Mouse (Mus musculus): ENCODE data around the gene Ccdc116.

DNA sequence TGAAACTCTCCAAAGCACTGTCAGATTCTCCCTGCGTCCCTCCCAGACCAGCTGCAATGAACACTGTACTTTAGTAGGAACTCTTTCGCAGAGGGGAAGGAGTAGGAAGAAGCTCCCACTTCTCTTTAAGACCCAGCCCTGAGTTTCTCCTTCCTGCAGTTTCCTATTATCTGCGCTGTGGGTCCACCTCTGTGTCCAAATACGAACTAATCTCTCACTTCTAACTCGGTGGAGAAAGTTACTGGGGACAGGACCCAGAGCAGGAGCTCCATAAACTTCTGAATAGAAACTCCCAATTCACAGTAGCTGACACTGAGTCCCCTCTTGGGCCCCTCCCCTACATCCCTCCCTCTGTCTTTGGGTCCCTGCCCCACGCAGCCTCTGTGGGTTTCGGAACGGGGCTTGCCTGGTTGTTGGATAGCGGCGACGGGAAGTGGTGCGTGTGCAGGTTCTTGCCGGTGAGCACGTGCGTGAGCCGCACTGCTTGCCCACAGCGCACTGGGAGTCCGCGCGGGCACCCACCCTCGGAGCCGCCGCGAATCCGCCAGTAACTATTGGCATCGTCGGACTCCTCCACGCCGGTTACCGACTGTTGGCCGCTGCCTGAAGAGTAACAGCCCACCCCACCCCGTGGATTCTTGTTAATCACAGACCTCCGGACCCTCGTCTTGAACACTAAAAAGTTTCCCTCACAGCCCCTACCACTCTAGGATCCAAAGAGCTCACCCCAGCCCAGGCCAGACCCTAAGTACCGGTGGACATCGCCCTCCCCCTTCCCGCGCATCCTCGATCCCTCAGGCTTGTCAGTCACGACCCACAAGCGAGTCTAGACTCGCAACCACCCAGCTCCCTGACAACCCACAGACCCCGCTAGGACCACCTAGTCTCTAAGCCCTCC, 15.6 kb downstream of the Ccdc116 start:
- TF ChIP-seq CTCF (IDR thresholded peaks at IDR 0.05; ENCODE audit: low read depth) (no peak), EP300 (IDR thresholded peaks at IDR 0.05; ENCODE audit: low read depth) (no peak)
